Mouse (Mus musculus): ENCODE results near the gene Dand5. TPM values are rescaled to one million over a fixed set of nuclear protein-coding genes. Genes with fewer than 3 reads are reported as not detected.

Gene Dand5
- polyA plus RNA-seq, 1 experiment, result 2.3 TPM

DNA sequence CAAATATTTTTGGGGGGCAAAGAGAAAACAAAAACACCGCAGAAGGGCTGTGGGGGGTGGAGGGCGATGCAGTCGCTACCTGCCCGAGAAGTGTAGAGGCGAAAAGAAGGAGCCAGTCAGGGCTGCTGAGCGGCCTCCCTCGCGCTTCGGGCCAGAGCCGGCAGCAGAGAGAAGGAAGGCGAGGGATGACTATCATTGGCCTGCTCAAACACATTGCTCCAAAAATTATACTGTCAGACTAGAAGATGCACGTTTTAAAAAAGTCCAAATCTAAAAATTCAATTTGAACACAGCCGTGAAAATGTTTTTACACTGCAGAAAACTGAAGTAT, 42.4 kb downstream of the Dand5 start:
- no peak overlapping the region; the same call in 1 of the 2 replicates for H3K4me3 ChIP-seq (ENCODE audit: insufficient read depth, low read length)
- no peak for TF ChIP-seq POLR2A (IDR thresholded peaks at IDR 0.05; ENCODE audit: low read depth, low read length)
- TF ChIP-seq CTCF (IDR thresholded peaks at IDR 0.05; ENCODE audit: borderline replicate concordance, insufficient read depth, low read length), result no peak
- H3K4me1 ChIP-seq (ENCODE audit: control insufficient read depth, insufficient read depth, low read length), result peaks cover 36% of the 10 kb centered on the region
- peak overlapping the region; percentile 34 for H3K27ac ChIP-seq (ENCODE audit: insufficient read depth, low read length)

GRCm38 (mm10) chr8:84779519-84780224, 43.0 kb downstream of the Dand5 start:
- Histone ChIP-seq H3K4me1 (ENCODE audit: control insufficient read depth, insufficient read depth, low read length) (peaks cover 33% of the 10 kb centered on the region), H3K4me3 (ENCODE audit: insufficient read depth, low read length) (no peak overlapping the region; the same call in 1 of the 2 replicates), H3K27ac (ENCODE audit: insufficient read depth, low read length) (peak overlapping the region; percentile 34)
- TF ChIP-seq POLR2A (IDR thresholded peaks at IDR 0.05; ENCODE audit: low read depth, low read length), result no peak
- TF ChIP-seq CTCF (IDR thresholded peaks at IDR 0.05; ENCODE audit: borderline replicate concordance, insufficient read depth, low read length), result no peak

DNA sequence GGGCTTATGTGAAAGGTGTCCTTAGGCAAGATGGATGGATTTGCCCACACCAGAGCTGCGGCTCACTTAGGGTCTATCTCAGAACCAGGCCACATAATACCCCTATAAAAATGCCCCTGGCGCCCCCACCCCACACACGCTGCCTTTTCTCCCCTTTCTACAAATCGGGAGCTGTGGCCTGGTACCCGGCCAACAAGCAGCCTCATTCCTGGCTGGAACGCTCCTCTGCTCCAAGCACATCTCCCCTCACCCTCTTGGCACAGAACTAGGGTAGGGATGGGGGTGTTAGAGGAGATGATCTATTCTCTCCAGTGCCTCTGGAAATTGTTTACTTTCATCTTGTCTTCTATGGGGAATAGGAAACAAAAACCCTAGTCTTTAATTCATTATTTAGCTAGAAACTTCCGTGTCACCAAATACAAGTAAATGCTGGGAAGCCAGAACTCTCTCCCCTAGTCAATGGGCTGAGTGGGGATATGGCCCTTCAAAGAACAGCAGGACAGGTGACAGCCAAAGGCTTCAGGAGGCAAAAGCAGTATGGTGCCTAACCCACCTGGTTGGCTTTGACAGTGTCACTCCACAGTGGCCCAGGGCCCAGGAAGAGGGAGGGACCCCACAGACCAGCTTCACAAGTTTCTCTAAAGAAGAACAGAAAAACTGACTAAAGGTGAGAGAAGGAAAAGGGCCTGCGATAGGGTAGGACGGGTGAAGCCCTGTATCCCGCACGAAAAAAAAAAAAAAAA, 43.8 kb downstream of the Dand5 start:
- H3K4me3 ChIP-seq (ENCODE audit: insufficient read depth, low read length), result no peak overlapping the region
- H3K27ac ChIP-seq (ENCODE audit: insufficient read depth, low read length), result peak overlapping the region; percentile 34
- peaks cover 32% of the 10 kb centered on the region for H3K4me1 ChIP-seq (ENCODE audit: control insufficient read depth, insufficient read depth, low read length)
- TF ChIP-seq CTCF (IDR thresholded peaks at IDR 0.05; ENCODE audit: borderline replicate concordance, insufficient read depth, low read length), result no peak
- no peak for TF ChIP-seq POLR2A (IDR thresholded peaks at IDR 0.05; ENCODE audit: low read depth, low read length)

GRCm38 (mm10) chr8:84777899-84778637, 44.6 kb downstream of the Dand5 start:
- H3K4me3 ChIP-seq (ENCODE audit: insufficient read depth, low read length), result no peak overlapping the region
- no peak for TF ChIP-seq CTCF (IDR thresholded peaks at IDR 0.05; ENCODE audit: borderline replicate concordance, insufficient read depth, low read length)
- no peak for TF ChIP-seq POLR2A (IDR thresholded peaks at IDR 0.05; ENCODE audit: low read depth, low read length)
- peak overlapping the region; percentile 34 for H3K27ac ChIP-seq (ENCODE audit: insufficient read depth, low read length)
- H3K4me1 ChIP-seq (ENCODE audit: control insufficient read depth, insufficient read depth, low read length), result peaks cover 28% of the 10 kb centered on the region

GRCm38 (mm10) chr8:84776569-84776968, 46.1 kb downstream of the Dand5 start:
- Histone ChIP-seq H3K4me1 (ENCODE audit: control insufficient read depth, insufficient read depth, low read length) (peaks cover 26% of the 10 kb centered on the region), H3K27ac (ENCODE audit: insufficient read depth, low read length) (peak overlapping the region; percentile 82; the same call in 1 of the 2 replicates), H3K4me3 (ENCODE audit: insufficient read depth, low read length) (no peak overlapping the region)
- TF ChIP-seq POLR2A (IDR thresholded peaks at IDR 0.05; ENCODE audit: low read depth, low read length) (no peak), CTCF (IDR thresholded peaks at IDR 0.05; ENCODE audit: borderline replicate concordance, insufficient read depth, low read length) (no peak)

- H3K4me3 ChIP-seq (ENCODE audit: insufficient read depth, low read length), result no peak overlapping the region
- H3K27ac ChIP-seq (ENCODE audit: insufficient read depth, low read length), result peak overlapping the region; percentile 82
- TF ChIP-seq POLR2A (IDR thresholded peaks at IDR 0.05; ENCODE audit: low read depth, low read length) (no peak), CTCF (IDR thresholded peaks at IDR 0.05; ENCODE audit: borderline replicate concordance, insufficient read depth, low read length) (no peak)
- H3K4me1 ChIP-seq (ENCODE audit: control insufficient read depth, insufficient read depth, low read length), result peaks cover 20% of the 10 kb centered on the region
Observed at GRCm38 (mm10) chr8:84775621-84776113, 47.0 kb downstream of the Dand5 start.

GRCm38 (mm10) chr8:84775105-84775591, 47.5 kb downstream of the Dand5 start:
- TF ChIP-seq POLR2A (IDR thresholded peaks at IDR 0.05; ENCODE audit: low read depth, low read length), result peak; percentile 29
- no peak for TF ChIP-seq CTCF (IDR thresholded peaks at IDR 0.05; ENCODE audit: borderline replicate concordance, insufficient read depth, low read length)
- Histone ChIP-seq H3K4me3 (ENCODE audit: insufficient read depth, low read length) (no peak overlapping the region), H3K4me1 (ENCODE audit: control insufficient read depth, insufficient read depth, low read length) (peaks cover 20% of the 10 kb centered on the region), H3K27ac (ENCODE audit: insufficient read depth, low read length) (peak overlapping the region; percentile 82)

GRCm38 (mm10) chr8:84774473-84774911, 48.1 kb downstream of the Dand5 start:
- Histone ChIP-seq H3K4me1 (ENCODE audit: control insufficient read depth, insufficient read depth, low read length) (peaks cover 20% of the 10 kb centered on the region), H3K4me3 (ENCODE audit: insufficient read depth, low read length) (no peak overlapping the region), H3K27ac (ENCODE audit: insufficient read depth, low read length) (peak overlapping the region; percentile 82)
- TF ChIP-seq POLR2A (IDR thresholded peaks at IDR 0.05; ENCODE audit: low read depth, low read length) (no peak; the same call in 1 of the 2 replicates), CTCF (IDR thresholded peaks at IDR 0.05; ENCODE audit: borderline replicate concordance, insufficient read depth, low read length) (no peak)

- peak overlapping the region; percentile 82 for H3K27ac ChIP-seq (ENCODE audit: insufficient read depth, low read length)
- peaks cover 20% of the 10 kb centered on the region for H3K4me1 ChIP-seq (ENCODE audit: control insufficient read depth, insufficient read depth, low read length)
- peak; percentile 64 for TF ChIP-seq POLR2A (IDR thresholded peaks at IDR 0.05; ENCODE audit: low read depth, low read length)
- no peak for TF ChIP-seq CTCF (IDR thresholded peaks at IDR 0.05; ENCODE audit: borderline replicate concordance, insufficient read depth, low read length)
- H3K4me3 ChIP-seq (ENCODE audit: insufficient read depth, low read length), result peak overlapping the region; percentile 37
Observed at GRCm38 (mm10) chr8:84773833-84774232, 48.8 kb downstream of the Dand5 start.
